ENCODE assay signal across 8 mouse cellular contexts in genomic region chr3:149444854-149445577, GRCm38 (mm10).
DNase-seq lines count a peak whose midpoint lies in the region; ATAC-seq and TF ChIP-seq lines count a peak whose summit lies in the region.

No protein-coding gene starts in this region.

- WGBS in heart, embryonic 16.5 days: 4% methylated on average over 15 of the region's 15 CpGs
- 7% methylated on average over 15 of the region's 15 CpGs for WGBS in lung, postnatal 0 days
- WGBS in olfactory bulb, adult 2 months: 8% methylated on average over 15 of the region's 15 CpGs

- peak; percentile 79 for ATAC-seq in heart, embryonic 16.5 days (replicated peaks; ENCODE audit: extremely low read depth, insufficient read depth, low FRiP score)
- ATAC-seq in lung, postnatal 0 days: peak; percentile 72

- peak overlapping the region; percentile 65 for H3K4me3 ChIP-seq in heart, embryonic 16.5 days (ENCODE audit: low read length)
- peak overlapping the region; percentile 45 for H3K4me3 ChIP-seq in lung, postnatal 0 days (ENCODE audit: low read depth, low read length)
- H3K4me3 ChIP-seq in olfactory bulb, adult 2 months (ENCODE audit: insufficient read depth, low read depth, low read length): peak overlapping the region; percentile 10

- H3K4me1 ChIP-seq in heart, embryonic 16.5 days (ENCODE audit: control insufficient read depth, insufficient read depth, low read length): peaks cover 5% of the 10 kb centered on the region; the same call in 1 of the 2 replicates
- H3K4me1 ChIP-seq in lung, postnatal 0 days (ENCODE audit: insufficient read depth, low read depth, low read length): no peaks in the 10 kb centered on the region
- H3K4me1 ChIP-seq in olfactory bulb, adult 2 months (ENCODE audit: control insufficient read depth, insufficient read depth, low read length): no peaks in the 10 kb centered on the region

- no peaks in the 10 kb centered on the region for H3K9me3 ChIP-seq in heart, embryonic 16.5 days (replicated peaks; ENCODE audit: control insufficient read depth, low read length)
- H3K9me3 ChIP-seq in lung, postnatal 0 days (ENCODE audit: low read length): no peaks in the 10 kb centered on the region

- intact Hi-C loops in heart, postnatal 25 days (cut with DNase I): loop anchor here (2.0 to 5.0 kb wide), 2 partner anchors 88 to 454 kb away; partner anchors contain the start of gene Adgrl2

- peak overlapping the region; percentile 63 for H3K9ac ChIP-seq in heart, embryonic 16.5 days (ENCODE audit: low read length)
- H3K9ac ChIP-seq in lung, postnatal 0 days (replicated peaks; ENCODE audit: low read depth): no peak overlapping the region; the same call in 1 of the 2 replicates

- H3K36me3 ChIP-seq in heart, embryonic 16.5 days (ENCODE audit: control insufficient read depth, insufficient read depth): no peaks in the 10 kb centered on the region
- no peaks in the 10 kb centered on the region for H3K36me3 ChIP-seq in lung, postnatal 0 days (ENCODE audit: insufficient read depth, low read length)

- no peaks in the 10 kb centered on the region for H3K27me3 ChIP-seq in heart, embryonic 16.5 days (ENCODE audit: control insufficient read depth, insufficient read depth, low read length)
- no peaks in the 10 kb centered on the region for H3K27me3 ChIP-seq in lung, postnatal 0 days (replicated peaks; ENCODE audit: insufficient read depth, low read length)

- DNase-seq in heart, adult 11 months: peak; percentile 88
- DNase-seq in heart, postnatal 25 days (ENCODE audit: low spot score): no peak
- peak; percentile 73 for DNase-seq in embryo, embryonic 11 days
- DNase-seq in kidney, postnatal 4 days: peak; percentile 6 to 39
- peak; percentile 75 for DNase-seq in lung, postnatal 0 days (ENCODE audit: low spot score)
- DNase-seq in spleen, postnatal 10 days (ENCODE audit: low spot score in 2 of 2): no peak

- no peak for TF ChIP-seq POLR2A in olfactory bulb, adult 2 months (IDR thresholded peaks at IDR 0.05; ENCODE audit: insufficient read depth, low read depth, low read length)

- no peak for TF ChIP-seq EP300 in lung, postnatal 0 days (IDR thresholded peaks at IDR 0.05)

- peak overlapping the region; percentile 69 for H3K4me2 ChIP-seq in heart, embryonic 16.5 days (ENCODE audit: low read depth, low read length)
- H3K4me2 ChIP-seq in lung, postnatal 0 days (replicated peaks; ENCODE audit: low read depth, low read length): peak overlapping the region; percentile 51

- peak overlapping the region; percentile 74 for H3K27ac ChIP-seq in heart, embryonic 16.5 days (ENCODE audit: low read length)
- no peak overlapping the region for H3K27ac ChIP-seq in lung, postnatal 0 days (ENCODE audit: low read length)
- no peak overlapping the region for H3K27ac ChIP-seq in olfactory bulb, adult 2 months (ENCODE audit: insufficient read depth, low read depth, low read length)

- TF ChIP-seq CTCF in lung, postnatal 0 days (IDR thresholded peaks at IDR 0.05): peak; percentile 70
- no peak for TF ChIP-seq CTCF in olfactory bulb, adult 2 months (IDR thresholded peaks at IDR 0.05; ENCODE audit: insufficient read depth, low read depth, low read length)

Comparison
In these comparisons a context has a peak if more than half of its experiments do, and no peak if none do; other contexts are left out.
1. DNase-seq: peak in heart, adult 11 months (single experiment), embryo, embryonic 11 days (single experiment), kidney, postnatal 4 days (2 of 2) and lung, postnatal 0 days (single experiment); none in heart, postnatal 25 days (single experiment) and spleen, postnatal 10 days (0 of 2).
2. H3K4me3 ChIP-seq: peak in every context shown above with its lines; median percentile 65 in heart, embryonic 16.5 days; 45 in lung, postnatal 0 days; 10 in olfactory bulb, adult 2 months.